Mouse (Mus musculus) MEL (cell line): ENCODE data around the gene Pnkp. TPM values are rescaled to one million over a fixed set of nuclear protein-coding genes. Genes with fewer than 3 reads are reported as not detected.

Experiments
- DNase-seq: peaks from one replicate; pipeline ENCODE4 v3.0.0; 2011; ENCODE audit warnings: low read depth, low spot score
- H3K27ac ChIP-seq: 2 replicates; pipeline ENCODE4 v1.5.1; 2012; ENCODE audit warnings: low read depth, mild to moderate bottlenecking, control low read depth, low read length, moderate library complexity; ENCODE audit not compliant: control insufficient read depth
- H3K27me3 ChIP-seq, 2 experiments: fragments of 150-350 bp in 1 of 2; sonication (generic) in 1 of 2; 2 replicates each; pipeline ENCODE4 v1.6.1; 2012; ENCODE audit warnings: low read length in 2 of 2, mild to moderate bottlenecking in 2 of 2, improper control_type of control experiment in 1 of 2, moderate library complexity in 1 of 2; ENCODE audit not compliant: insufficient read depth in 2 of 2, control insufficient read depth in 1 of 2
- H3K36me3 ChIP-seq, 2 experiments: 2 replicates each; pipeline ENCODE4 v1.6.1; 2012 to 2014; ENCODE audit warnings: low read length in 2 of 2, improper control_type of control experiment in 1 of 2, inconsistent platforms in 1 of 2, mild to moderate bottlenecking in 1 of 2; ENCODE audit not compliant: insufficient read depth in 2 of 2, control insufficient read depth in 1 of 2
- H3K4me1 ChIP-seq, 2 experiments: fragments of 150-350 bp in 1 of 2; sonication (generic) in 1 of 2; 2 replicates each; pipeline ENCODE4 v1.6.1; 2012; ENCODE audit warnings: low read length in 2 of 2, improper control_type of control experiment in 1 of 2, mild to moderate bottlenecking in 1 of 2; ENCODE audit not compliant: insufficient read depth in 2 of 2, control insufficient read depth in 1 of 2
- H3K4me3 ChIP-seq, 2 experiments: fragments of 150-350 bp in 1 of 2; sonication (generic) in 1 of 2; 2 replicates each; pipeline ENCODE4 v1.5.1; 2012; ENCODE audit warnings: low read depth in 2 of 2, low read length in 2 of 2, mild to moderate bottlenecking in 2 of 2, moderate library complexity in 2 of 2, control low read depth in 1 of 2, improper control_type of control experiment in 1 of 2; ENCODE audit not compliant: control insufficient read depth in 1 of 2, insufficient read depth in 1 of 2
- H3K79me2 ChIP-seq: 2 replicates; pipeline ENCODE4 v1.6.1; 2012; ENCODE audit warnings: mild to moderate bottlenecking, low read length, moderate library complexity; ENCODE audit not compliant: control insufficient read depth, poor library complexity, insufficient read depth
- H3K9ac ChIP-seq: 2 replicates; pipeline ENCODE4 v1.6.1; 2012; ENCODE audit warnings: low read depth, mild to moderate bottlenecking, control low read depth, low read length, moderate library complexity; ENCODE audit not compliant: control insufficient read depth, poor library complexity, severe bottlenecking
- H3K9me3 ChIP-seq: fragments of 150-350 bp; sonication (generic); replicated peaks from 2 replicates; pipeline ENCODE4 v1.6.1; 2012; ENCODE audit warnings: mild to moderate bottlenecking, low read length, improper control_type of control experiment, moderate library complexity; ENCODE audit not compliant: insufficient read depth
- CHD1 ChIP-seq: IDR thresholded peaks from 2 replicates; pipeline ENCODE4 v1.6.1; 2012; ENCODE audit warnings: low read depth, mild to moderate bottlenecking, inconsistent platforms, low read length, improper control_type of control experiment
- CHD2 ChIP-seq: IDR thresholded peaks from 2 replicates; pipeline ENCODE4 v1.6.1; 2011; ENCODE audit warnings: low read length, improper control_type of control experiment
- CTCF ChIP-seq, 3 experiments: IDR thresholded peaks in 2 of 3; conservative IDR thresholded peaks in 1 of 3; 2 replicates each; pipeline ENCODE4 v1.5.1; 2011 to 2012; ENCODE audit warnings: low read length in 3 of 3, low read depth in 2 of 3, mild to moderate bottlenecking in 2 of 3, improper control_type of control experiment in 1 of 3, inconsistent platforms in 1 of 3, mixed read lengths in 1 of 3, moderate library complexity in 1 of 3; ENCODE audit not compliant: control insufficient read depth in 1 of 3, insufficient read depth in 1 of 3, poor library complexity in 1 of 3, severe bottlenecking in 1 of 3
- E2F4 ChIP-seq: IDR thresholded peaks from 2 replicates; pipeline ENCODE4 v1.6.1; 2011; ENCODE audit warnings: low read depth, low read length, improper control_type of control experiment, borderline replicate concordance
- ELF1 ChIP-seq: IDR thresholded peaks from 2 replicates; pipeline ENCODE4 v1.6.1; 2014; ENCODE audit warnings: low read depth, mild to moderate bottlenecking, inconsistent platforms, low read length, improper control_type of control experiment, moderate library complexity
- GABPA ChIP-seq: IDR thresholded peaks from 2 replicates; pipeline ENCODE4 v1.6.1; 2012; ENCODE audit warnings: low read depth, mild to moderate bottlenecking, inconsistent platforms, low read length, improper control_type of control experiment, moderate library complexity
- GATA1 ChIP-seq: IDR thresholded peaks from 2 replicates; pipeline ENCODE4 v1.6.1; 2011; ENCODE audit warnings: low read depth, low read length, improper control_type of control experiment
- JUND ChIP-seq: IDR thresholded peaks from 2 replicates; pipeline ENCODE4 v1.6.1; 2011; ENCODE audit warnings: low read depth, mild to moderate bottlenecking, improper control_type of control experiment, low read length
- MAX ChIP-seq: IDR thresholded peaks from 2 replicates; pipeline ENCODE4 v1.6.1; 2011; ENCODE audit warnings: low read length, improper control_type of control experiment
- MAZ ChIP-seq: IDR thresholded peaks from 2 replicates; pipeline ENCODE4 v1.6.1; 2012; ENCODE audit warnings: low read depth, mild to moderate bottlenecking, inconsistent platforms, low read length, improper control_type of control experiment
- MEF2A ChIP-seq: IDR thresholded peaks from 2 replicates; pipeline ENCODE4 v1.6.1; 2014; ENCODE audit warnings: low read depth, mild to moderate bottlenecking, inconsistent platforms, low read length, improper control_type of control experiment; ENCODE audit not compliant: poor library complexity, insufficient replicate concordance, severe bottlenecking; ENCODE audit errors: extremely low read depth
- MXI1 ChIP-seq: IDR thresholded peaks from 2 replicates; pipeline ENCODE4 v1.6.1; 2011; ENCODE audit warnings: mild to moderate bottlenecking, low read depth, low read length, improper control_type of control experiment
- MYB ChIP-seq: IDR thresholded peaks from 2 replicates; pipeline ENCODE4 v1.6.1; 2011; ENCODE audit warnings: mild to moderate bottlenecking, low read depth, low read length, improper control_type of control experiment
- MYC ChIP-seq: IDR thresholded peaks from 2 replicates; pipeline ENCODE4 v1.6.1; 2011; ENCODE audit warnings: low read depth, mild to moderate bottlenecking, low read length, improper control_type of control experiment, moderate library complexity
- NELFE ChIP-seq: IDR thresholded peaks from 2 replicates; pipeline ENCODE4 v1.6.1; 2011; ENCODE audit warnings: low read depth, low read length, improper control_type of control experiment
- NRF1 ChIP-seq: IDR thresholded peaks from 2 replicates; pipeline ENCODE4 v1.6.1; 2014; ENCODE audit warnings: low read depth, mild to moderate bottlenecking, inconsistent platforms, low read length, improper control_type of control experiment, moderate library complexity; ENCODE audit not compliant: poor library complexity, insufficient read depth, severe bottlenecking
- POLR2AphosphoS2 ChIP-seq: IDR thresholded peaks from 2 replicates; pipeline ENCODE4 v1.6.1; 2011; ENCODE audit warnings: low read length, improper control_type of control experiment
- POLR2AphosphoS5 ChIP-seq: IDR thresholded peaks from 2 replicates; pipeline ENCODE4 v1.6.1; 2012; ENCODE audit warnings: low read depth, borderline replicate concordance, mild to moderate bottlenecking, inconsistent platforms, low read length, moderate library complexity, mixed read lengths
- RAD21 ChIP-seq: IDR thresholded peaks from 2 replicates; pipeline ENCODE4 v1.6.1; 2011; ENCODE audit warnings: mild to moderate bottlenecking, low read depth, low read length, improper control_type of control experiment
- TAL1 ChIP-seq: IDR thresholded peaks from 2 replicates; pipeline ENCODE4 v1.6.1; 2012; ENCODE audit warnings: mild to moderate bottlenecking, inconsistent platforms, low read length, moderate library complexity, mixed read lengths
- TBP ChIP-seq: IDR thresholded peaks from 2 replicates; pipeline ENCODE4 v1.8.0; 2011; ENCODE audit warnings: low read depth, low read length, improper control_type of control experiment
- USF1 ChIP-seq: IDR thresholded peaks from 2 replicates; pipeline ENCODE4 v1.6.1; 2014; ENCODE audit warnings: low read depth, mild to moderate bottlenecking, inconsistent platforms, low read length, improper control_type of control experiment, moderate library complexity
- USF2 ChIP-seq, 2 experiments: IDR thresholded peaks; 2 replicates each; pipeline ENCODE4 v1.6.1; 2011 to 2012; ENCODE audit warnings: improper control_type of control experiment in 2 of 2, low read length in 2 of 2, borderline replicate concordance in 1 of 2, inconsistent platforms in 1 of 2, low read depth in 1 of 2, mild to moderate bottlenecking in 1 of 2; ENCODE audit not compliant: insufficient read depth in 1 of 2
- ZC3H11A ChIP-seq: IDR thresholded peaks from 2 replicates; pipeline ENCODE4 v1.6.1; 2012; ENCODE audit warnings: low read depth, mild to moderate bottlenecking, inconsistent platforms, low read length, improper control_type of control experiment
- ZKSCAN1 ChIP-seq: IDR thresholded peaks from 2 replicates; pipeline ENCODE4 v1.6.1; 2012; ENCODE audit warnings: low read depth, mild to moderate bottlenecking, inconsistent platforms, low read length, improper control_type of control experiment, moderate library complexity
- ZNF384 ChIP-seq: IDR thresholded peaks from 2 replicates; pipeline ENCODE4 v1.6.1; 2012; ENCODE audit warnings: low read depth, mild to moderate bottlenecking, inconsistent platforms, low read length, improper control_type of control experiment
- polyA plus RNA-seq, 2 experiments: library from polyadenylated mRNA; stranded (reverse) in 1 of 2; unstranded in 1 of 2; fragments of >175 nt in 1 of 2; fragments of >200 nt in 1 of 2; gene quantifications; 2 replicates each; pipeline versions ENCODE4 v1.2.1 to v1.2.4; 2012; ENCODE audit warnings: low replicate concordance in 2 of 2, low read depth in 1 of 2; ENCODE audit not compliant: insufficient read length in 2 of 2, insufficient read depth in 1 of 2, missing spikeins in 1 of 2
- total RNA-seq: library from RNA; depleted of rRNA; stranded (reverse); fragments of 300-350 nt; gene quantifications from 2 replicates; pipeline ENCODE4 v1.2.3, GENCODE M21; 2012

Gene Pnkp
- total and polyA plus RNA-seq, 3 experiments: 39.3 to 45.6 TPM; not detected in 1

- DNase-seq: no peak
- Histone ChIP-seq H3K79me2 (no peaks in the 10 kb centered on the region), H3K4me1 (no peaks in the 10 kb centered on the region), H3K36me3 (no peaks in the 10 kb centered on the region; a peak in 1 of 4 replicates), H3K9me3 (no peaks in the 10 kb centered on the region)
- no peak for TF ChIP-seq ZKSCAN1
- TF ChIP-seq GATA1: no peak
- no peak for TF ChIP-seq USF2 (IDR thresholded peaks at IDR 0.05; ENCODE audit: borderline replicate concordance in 1 of 2, insufficient read depth in 1 of 2, low read depth in 1 of 2, low read length in 2 of 2)
- TF ChIP-seq ZNF384: no peak
- TF ChIP-seq MXI1: no peak
- TF ChIP-seq CHD2: no peak
- no peak for TF ChIP-seq NELFE
- TF ChIP-seq USF1: no peak
- no peak for TF ChIP-seq MAX
- TF ChIP-seq MYB: no peak
- no peak for TF ChIP-seq POLR2AphosphoS2
- TF ChIP-seq POLR2AphosphoS5: no peak
- TF ChIP-seq MEF2A: no peak
- TF ChIP-seq NRF1: no peak
- TF ChIP-seq TAL1: no peak
- TF ChIP-seq, all 39 proteins: peak for 0
- H3K27me3 ChIP-seq: no peaks in the 10 kb centered on the region
- no peak overlapping the region for H3K4me3 ChIP-seq
- no peak overlapping the region for H3K27ac ChIP-seq
- H3K9ac ChIP-seq: no peak overlapping the region
Observed at GRCm38 (mm10) chr7:44841825-44842463, 15.0 kb upstream of the Pnkp start.

- Histone ChIP-seq H3K9me3 (no peaks in the 10 kb centered on the region), H3K27me3 (no peaks in the 10 kb centered on the region), H3K4me3 (no peak overlapping the region), H3K9ac (no peak overlapping the region), H3K36me3 (no peaks in the 10 kb centered on the region; a peak in 1 of 4 replicates), H3K27ac (no peak overlapping the region), H3K79me2 (peaks cover 7% of the 10 kb centered on the region), H3K4me1 (0 out of 4 replicates have a peak, but pooled peaks cover 0 to 3% of the 10 kb centered on the region in 2 experiments)
- no peak for DNase-seq
- TF ChIP-seq CHD1: no peak
- TF ChIP-seq RAD21: no peak
- no peak for TF ChIP-seq POLR2AphosphoS2
- no peak for TF ChIP-seq E2F4
- no peak for TF ChIP-seq ZKSCAN1
- TF ChIP-seq GABPA: no peak
- no peak for TF ChIP-seq TAL1
- TF ChIP-seq NELFE: no peak
- TF ChIP-seq MAX: no peak
- no peak for TF ChIP-seq JUND
- no peak for TF ChIP-seq GATA1
- TF ChIP-seq CHD2: no peak
- no peak for TF ChIP-seq ELF1
- no peak for TF ChIP-seq CTCF (IDR thresholded peaks at IDR 0.05 in 2 of 3, conservative IDR thresholded peaks at IDR 0.05 in 1 of 3; ENCODE audit: control insufficient read depth in 1 of 3, insufficient read depth in 1 of 3, low read depth in 2 of 3, low read length in 3 of 3, poor library complexity in 1 of 3, severe bottlenecking in 1 of 3)
- no peak for TF ChIP-seq ZC3H11A
- no peak for TF ChIP-seq MXI1
- TF ChIP-seq MYC: no peak
- no peak for TF ChIP-seq TBP
- TF ChIP-seq MAZ: no peak
Observed at GRCm38 (mm10) chr7:44845006-44845405, 11.9 kb upstream of the Pnkp start.
